Mouse (Mus musculus): ENCODE measurements around the gene Zmiz2.

GRCm38 (mm10) chr11:6447493-6447892 is 58.6 kb downstream of the Zmiz2 start:
- no peak for TF ChIP-seq CTCF (IDR thresholded peaks at IDR 0.05; ENCODE audit: low read depth)
- TF ChIP-seq EP300 (IDR thresholded peaks at IDR 0.05; ENCODE audit: low read depth), result no peak
